Mouse (Mus musculus) heart, postnatal 10 days (tissue): ENCODE measurements around the gene Gm20388. TPM values are rescaled to one million over a fixed set of nuclear protein-coding genes. Genes with fewer than 3 reads are reported as not detected.
"Not testable (repeated sequence)": the region's sequence is repeated elsewhere in the genome, so short reads cannot be mapped to it uniquely, and the experiment has no call there.

ENCODE experiments used
- DNase-seq, 2 experiments: peaks; one replicate each; pipeline ENCODE4 v3.0.0; 2021
- intact Hi-C: fragments of 180-260 bp; cut with DNase I; formaldehyde crosslinking; loops from one replicate; pipeline ENCODE4 v1.15.1; 2025
- total RNA-seq, 2 experiments: library from RNA; stranded (reverse); gene quantifications; 2 replicates each; pipeline ENCODE4 v1.2.3; 2021

Gene Gm20388
- total RNA-seq, 2 experiments from 2014 or later = 2.0 to 2.2 TPM

- intact Hi-C loops = no loop called here
Measured at GRCm38 (mm10) chr8:120336909-120337555, 426.4 kb downstream of the Gm20388 start.

DNA sequence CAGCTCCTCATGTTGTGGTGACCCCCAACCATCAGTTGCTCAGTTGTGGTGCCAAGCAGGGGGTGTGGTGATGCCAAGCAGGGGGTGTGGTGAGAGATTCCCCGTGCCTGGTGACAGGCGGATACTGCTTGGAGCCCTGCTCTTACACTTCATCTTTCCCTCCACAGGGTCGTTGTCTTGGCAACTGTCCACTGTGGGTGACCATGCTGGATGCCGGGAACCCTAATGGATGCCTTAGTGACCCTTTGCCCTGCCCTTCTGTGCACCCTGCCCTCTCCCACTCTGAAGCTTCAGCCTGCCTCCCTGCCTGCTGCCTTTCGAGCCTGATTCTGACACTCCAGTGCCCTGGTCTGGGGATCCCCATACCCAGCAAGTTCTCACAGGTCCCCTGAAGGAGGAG lies 427.0 kb downstream of the Gm20388 start:
- DNase-seq = no peak
- intact Hi-C loops = no loop called here

More at GRCm38 (mm10) chr8:120336909-120337555, 426.4 kb downstream of the Gm20388 start:
- no peak for DNase-seq

DNA sequence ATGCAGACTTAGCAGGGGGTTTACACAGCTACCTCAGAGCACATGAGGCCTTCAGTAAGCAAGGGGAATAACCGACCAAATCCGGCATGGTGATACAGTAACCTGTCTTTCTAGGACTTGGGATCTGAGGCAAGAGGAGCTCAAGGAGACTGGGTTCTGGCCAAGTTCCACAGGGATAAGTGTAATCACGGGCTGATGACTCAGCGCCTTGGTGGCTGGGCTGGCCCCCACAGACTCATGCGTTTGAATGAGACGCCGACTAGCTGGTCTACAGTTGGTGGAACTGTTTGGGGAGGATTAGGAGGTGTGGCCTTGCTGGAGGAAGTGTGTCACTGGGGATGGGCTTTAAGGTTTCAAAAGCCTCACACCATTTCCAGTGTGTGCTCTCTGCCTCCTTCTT lies 428.0 kb downstream of the Gm20388 start:
- intact Hi-C loops = no loop called here
- DNase-seq = no peak

DNA sequence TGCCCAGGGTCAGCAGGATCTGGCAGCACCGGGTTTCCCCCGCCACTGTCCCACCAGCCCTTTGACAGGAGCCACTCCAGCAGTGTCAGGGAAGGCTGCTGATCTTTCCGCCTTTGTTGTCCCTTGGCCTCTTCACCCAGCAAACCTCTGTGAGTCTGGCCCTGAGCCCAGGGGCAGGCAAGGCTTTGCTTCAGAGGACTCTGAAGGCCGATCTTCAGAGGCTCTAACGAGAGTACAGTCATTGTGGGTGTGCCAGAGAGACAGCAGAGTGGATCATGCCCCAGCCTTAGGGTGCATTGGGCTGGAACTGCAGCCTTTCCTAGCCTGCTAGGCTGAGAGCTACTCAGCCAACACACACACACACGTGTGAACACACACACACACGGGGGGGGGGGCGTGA lies 429.1 kb downstream of the Gm20388 start:
- DNase-seq = peak; percentile 71 to 79
- intact Hi-C loops = no loop called here

DNA sequence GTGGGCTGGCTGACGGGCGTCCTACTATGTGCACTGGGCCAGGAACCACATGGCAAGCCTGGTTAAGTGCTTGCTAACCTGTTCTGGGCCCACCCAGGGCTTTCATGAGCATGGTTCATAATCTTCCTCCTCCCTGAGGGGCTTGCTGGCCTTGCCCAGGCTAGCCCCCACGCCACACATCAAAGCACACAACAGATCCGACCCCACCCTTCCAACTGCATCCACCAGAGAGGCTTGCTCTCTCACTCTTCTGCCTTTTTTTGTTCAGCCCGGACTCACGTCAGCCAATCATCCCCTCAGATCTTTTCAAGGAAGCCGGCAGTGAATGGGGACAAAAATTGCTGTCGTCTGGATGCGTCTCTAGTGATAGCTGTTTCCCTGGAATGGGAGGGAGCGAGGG lies 430.5 kb downstream of the Gm20388 start:
- intact Hi-C loops = no loop called here
- DNase-seq = no peak

GRCm38 (mm10) chr8:120342847-120343548 lies 432.4 kb downstream of the Gm20388 start:
- intact Hi-C loops = no loop called here
- no peak for DNase-seq

DNA sequence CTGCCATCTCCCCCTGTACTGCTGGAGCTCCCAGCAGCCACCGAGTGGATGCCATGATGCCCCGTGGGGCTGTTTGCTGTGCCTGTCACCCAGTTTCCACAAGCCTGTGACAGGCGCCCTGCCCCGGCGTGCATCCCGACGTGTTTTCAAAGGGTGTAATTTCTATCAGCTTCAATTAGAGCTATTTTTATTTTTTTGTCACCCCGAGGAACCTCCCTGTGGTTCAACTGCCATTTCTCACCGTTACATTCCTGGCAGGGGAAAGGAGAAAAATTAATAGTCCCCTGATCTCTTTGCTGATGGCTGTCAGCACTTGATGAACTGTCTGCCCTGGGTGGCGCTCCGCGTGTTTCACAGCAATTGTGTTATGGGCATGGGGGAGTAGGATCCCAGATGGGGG lies 432.9 kb downstream of the Gm20388 start:
- intact Hi-C loops = no loop called here
- DNase-seq = no peak

DNA sequence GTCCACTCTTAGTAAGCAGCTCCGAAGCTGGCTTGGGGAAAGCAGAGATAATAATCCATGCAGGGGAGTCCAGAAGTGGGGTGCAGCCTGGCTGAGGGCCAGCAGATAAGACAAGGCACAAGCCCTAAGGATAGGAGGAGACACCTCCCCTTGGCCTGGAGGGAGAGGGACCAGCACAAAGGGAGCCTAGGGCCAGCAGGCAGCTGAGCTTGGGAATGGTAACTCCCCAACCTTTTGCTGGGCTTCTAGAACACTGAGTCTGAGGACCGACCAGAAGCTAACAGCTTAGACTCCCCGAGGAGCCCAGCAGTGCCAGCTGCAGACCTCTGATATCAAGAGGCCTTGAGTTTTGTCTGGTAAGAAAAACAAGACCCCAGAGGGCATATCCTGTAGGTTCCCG lies 433.5 kb downstream of the Gm20388 start:
- intact Hi-C loops = no loop called here
- no peak for DNase-seq

GRCm38 (mm10) chr8:120344583-120344982 lies 433.9 kb downstream of the Gm20388 start:
- intact Hi-C loops = no loop called here

GRCm38 (mm10) chr8:120347734-120348341 lies 437.2 kb downstream of the Gm20388 start:
- DNase-seq = no peak
- intact Hi-C loops = no loop called here

More at GRCm38 (mm10) chr8:120344583-120344982, 433.9 kb downstream of the Gm20388 start:
- DNase-seq = no peak

- intact Hi-C loops = no loop called here
- no peak for DNase-seq
Measured at GRCm38 (mm10) chr8:120348922-120349321, 438.3 kb downstream of the Gm20388 start.

GRCm38 (mm10) chr8:120351332-120352071 lies 440.9 kb downstream of the Gm20388 start:
- intact Hi-C loops = no loop called here
- no peak for DNase-seq

DNA sequence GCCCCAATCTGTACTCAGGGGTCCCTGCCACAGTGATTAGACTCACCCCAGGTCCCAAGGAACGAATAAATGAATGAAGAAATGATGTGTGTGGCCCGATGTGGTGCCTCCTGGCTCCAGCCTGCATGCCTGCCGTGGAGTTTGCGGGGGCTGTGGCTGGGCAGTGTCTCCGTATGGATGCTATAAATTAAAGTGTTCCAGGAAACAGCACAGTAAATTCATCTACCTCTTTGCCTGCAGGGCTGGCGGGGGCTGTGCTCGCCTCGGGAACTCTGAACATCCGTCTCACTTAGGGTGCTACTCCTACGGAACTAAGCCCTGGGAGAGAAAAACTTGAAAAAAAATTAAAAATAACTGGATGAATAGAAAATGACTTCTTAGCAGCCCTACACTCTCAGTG lies 441.5 kb downstream of the Gm20388 start:
- intact Hi-C loops = no loop called here
- no peak for DNase-seq

DNA sequence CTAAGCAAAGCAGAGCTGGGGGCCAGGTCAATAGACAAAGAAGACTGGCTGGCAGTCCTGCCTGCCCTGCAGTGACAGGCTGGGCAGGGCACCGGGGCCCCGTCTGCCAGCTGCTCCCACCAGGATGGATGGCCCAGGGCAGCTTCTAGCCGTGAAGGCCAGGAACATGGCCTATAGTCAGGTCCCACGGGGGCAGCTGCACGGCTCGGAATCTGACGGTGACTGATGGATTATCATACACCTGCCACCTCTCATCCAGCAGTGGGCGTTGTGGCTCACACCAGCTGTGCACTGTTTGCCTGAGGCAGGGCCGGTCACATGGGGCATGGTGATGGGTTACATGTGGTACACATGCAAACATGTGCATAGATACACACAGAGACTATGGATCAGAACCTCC lies 445.4 kb downstream of the Gm20388 start:
- no peak for DNase-seq
- intact Hi-C loops = no loop called here

DNA sequence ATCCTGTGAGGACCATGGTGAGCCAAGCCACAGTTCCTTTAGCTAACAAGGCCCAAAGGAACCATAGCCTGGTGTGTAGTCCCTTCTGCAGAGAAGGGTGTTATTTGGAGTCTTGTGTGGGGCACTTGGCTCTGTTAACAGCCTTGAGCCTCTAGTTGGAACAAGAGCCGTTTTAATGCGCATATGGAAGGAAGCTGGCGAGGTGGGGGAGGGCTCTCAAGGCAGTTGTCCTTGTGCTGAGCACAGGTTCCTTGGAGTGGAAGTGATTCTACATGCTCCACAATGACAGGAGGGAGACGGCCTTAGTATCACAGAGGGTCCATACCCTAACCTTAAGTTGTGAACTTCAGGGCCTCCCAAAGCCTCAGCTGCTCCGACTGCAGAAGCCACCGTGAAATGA lies 446.9 kb downstream of the Gm20388 start:
- DNase-seq = no peak
- intact Hi-C loops = no loop called here

DNA sequence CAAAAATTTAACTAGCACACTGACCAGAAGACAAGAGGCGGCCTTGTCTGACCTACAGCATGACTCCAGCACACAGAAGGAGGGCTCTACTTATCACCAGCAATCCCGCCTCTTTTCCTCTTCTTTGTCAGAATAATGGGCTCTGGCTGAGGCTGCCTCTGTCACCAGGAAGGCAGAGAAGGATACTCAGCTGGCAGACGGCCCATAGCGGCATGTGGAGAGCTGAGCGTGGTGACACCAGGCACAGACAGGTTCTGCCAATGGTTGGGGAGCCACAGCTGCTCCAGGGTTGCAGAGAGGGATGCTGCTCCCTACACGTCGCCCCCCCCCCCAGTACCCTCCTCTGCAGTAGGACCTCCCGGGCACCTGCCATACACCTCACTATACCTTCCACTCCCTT lies 450.7 kb downstream of the Gm20388 start:
- intact Hi-C loops = loop anchor here (2.0 to 5.0 kb wide), 2 partner anchors 32 to 79 kb away; no protein-coding TSS in a partner anchor
- peak in 1 of 2 experiments; percentile 49 for DNase-seq

GRCm38 (mm10) chr8:120363552-120364071 lies 453.0 kb downstream of the Gm20388 start:
- intact Hi-C loops = loop anchor here (2.0 to 5.0 kb wide), 2 partner anchors 81 to 185 kb away; no protein-coding TSS in a partner anchor
- DNase-seq = peak; percentile 74 to 78

GRCm38 (mm10) chr8:120364093-120364725 lies 453.6 kb downstream of the Gm20388 start:
- peak; percentile 38 to 70 for DNase-seq
- intact Hi-C loops = loop anchor here (2.0 to 5.0 kb wide), 2 partner anchors 82 to 185 kb away; no protein-coding TSS in a partner anchor

DNA sequence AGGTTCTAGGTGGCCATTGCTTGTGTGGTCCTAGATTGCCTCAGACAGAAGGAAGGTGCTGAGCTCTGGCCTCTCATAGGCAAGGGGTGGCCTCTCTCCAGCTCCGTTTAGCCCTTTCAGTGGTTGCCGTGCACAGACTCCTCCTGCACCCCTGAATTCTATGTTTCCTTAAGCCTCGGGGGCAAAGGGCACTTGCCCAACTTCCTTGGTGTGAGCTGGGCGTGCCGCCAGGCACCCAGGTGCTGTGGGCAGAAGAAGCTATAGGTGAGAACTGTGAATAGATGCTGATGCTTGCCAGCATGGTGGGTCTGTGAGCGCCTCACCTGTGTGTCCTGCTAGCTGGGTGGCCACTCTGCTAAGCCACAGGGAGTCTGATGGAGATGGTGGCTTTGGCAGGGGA lies 456.2 kb downstream of the Gm20388 start:
- DNase-seq = no peak
- intact Hi-C loops = no loop called here

GRCm38 (mm10) chr8:120368191-120368590 lies 457.6 kb downstream of the Gm20388 start:
- DNase-seq, intact Hi-C loops: not testable (repeated sequence)
